Mouse (Mus musculus) intestine, postnatal 0 days (tissue): ENCODE data around the gene Tmcc1. TPM values are rescaled to one million over a fixed set of nuclear protein-coding genes. Genes with fewer than 3 reads are reported as not detected.

Experiments
- ATAC-seq: fragments of 200-750 bp; cut with Nextera tagmentation; 2 replicates; pipeline ENCODE4 v1.8.0; 2017; ENCODE audit warnings: mild to moderate bottlenecking, moderate TSS enrichment, moderate library complexity
- H3K27ac ChIP-seq: fragments of 300-500 bp; sonication (generic); 2 replicates; pipeline ENCODE4 v1.5.1; 2014; ENCODE audit warnings: mild to moderate bottlenecking, low read depth, low read length, moderate library complexity
- H3K27me3 ChIP-seq: fragments of 300-500 bp; sonication (generic); replicated peaks from 2 replicates; pipeline ENCODE4 v1.6.1; 2014; ENCODE audit warnings: low read length, mixed read lengths; ENCODE audit not compliant: control insufficient read depth, insufficient read depth
- H3K36me3 ChIP-seq: fragments of 300-500 bp; sonication (generic); 2 replicates; pipeline ENCODE4 v1.6.1; 2014; ENCODE audit warnings: mild to moderate bottlenecking, moderate library complexity; ENCODE audit not compliant: control insufficient read depth, insufficient read depth
- H3K4me1 ChIP-seq: fragments of 300-500 bp; sonication (generic); replicated peaks from 2 replicates; pipeline ENCODE4 v1.6.1; 2014; ENCODE audit warnings: antibody characterized with exemption, low read length, mixed read lengths; ENCODE audit not compliant: control insufficient read depth, insufficient read depth
- H3K4me2 ChIP-seq: fragments of 300-500 bp; sonication (generic); replicated peaks from 2 replicates; pipeline ENCODE4 v1.6.1; 2014; ENCODE audit warnings: low read depth, mild to moderate bottlenecking, moderate library complexity
- H3K4me3 ChIP-seq: fragments of 300-500 bp; sonication (generic); 2 replicates; pipeline ENCODE4 v1.5.1; 2014; ENCODE audit warnings: low read depth, low read length
- H3K9ac ChIP-seq: fragments of 300-500 bp; sonication (generic); 2 replicates; pipeline ENCODE4 v1.6.1; 2014; ENCODE audit warnings: mild to moderate bottlenecking, low read depth, low read length
- H3K9me3 ChIP-seq: fragments of 300-500 bp; sonication (generic); 2 replicates; pipeline ENCODE4 v1.6.1; 2016; ENCODE audit warnings: mixed run types; ENCODE audit not compliant: control insufficient read depth
- CTCF ChIP-seq: sonication (generic); IDR thresholded peaks from 2 replicates; pipeline ENCODE4 v1.5.1; 2016; ENCODE audit warnings: low read depth, mild to moderate bottlenecking, control low read depth, antibody characterized with exemption, moderate library complexity
- WGBS: fragments of 180-500 bp; shearing (Covaris S2); extraction: QIAGEN DNeasy Blood & Tissue Kit; methylation state at CpG from one replicate; pipeline ENCODE4 v1.1.7; 2014; 5-methylcytosine and 5-hydroxymethylcytosine counted together
- polyA plus RNA-seq: library from polyadenylated mRNA; unstranded; fragments of >200 nt; fragmentation: Nextera tagmentation; extraction: Ambion mirVana; gene quantifications from 2 replicates; pipeline ENCODE4 v1.2.1, GENCODE M21; 2015

The Tmcc1 gene
- polyA plus RNA-seq, 1 experiment from 2014 or later: 8.0 TPM

DNA sequence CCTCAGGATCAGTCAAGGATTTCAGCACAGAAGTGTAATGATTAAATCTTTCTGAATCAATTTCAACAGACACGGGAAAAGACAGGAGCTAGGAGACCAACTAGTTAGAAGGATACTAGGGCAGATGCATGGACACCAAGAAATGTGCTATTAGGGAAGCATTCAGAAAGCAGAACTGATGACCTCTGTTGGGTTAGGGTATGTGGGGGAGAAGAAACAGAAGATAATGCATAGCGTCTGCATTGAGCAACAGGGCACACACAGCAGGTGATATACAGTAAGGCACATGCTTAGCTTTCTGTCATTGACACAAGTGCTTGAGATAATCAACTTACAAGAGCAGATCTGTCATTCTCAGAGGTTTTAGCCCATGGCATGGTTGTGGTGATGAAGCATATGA lies 95.7 kb downstream of the Tmcc1 start:
- Histone ChIP-seq H3K36me3 (no peaks in the 10 kb centered on the region), H3K27me3 (no peaks in the 10 kb centered on the region), H3K9ac (no peak overlapping the region), H3K4me3 (no peak overlapping the region), H3K27ac (no peak overlapping the region), H3K4me2 (no peak overlapping the region), H3K9me3 (no peaks in the 10 kb centered on the region), H3K4me1 (no peaks in the 10 kb centered on the region)
- no peak for TF ChIP-seq CTCF
- ATAC-seq: no peak
- WGBS: 79% methylated on average over 2 of the region's 2 CpGs

DNA sequence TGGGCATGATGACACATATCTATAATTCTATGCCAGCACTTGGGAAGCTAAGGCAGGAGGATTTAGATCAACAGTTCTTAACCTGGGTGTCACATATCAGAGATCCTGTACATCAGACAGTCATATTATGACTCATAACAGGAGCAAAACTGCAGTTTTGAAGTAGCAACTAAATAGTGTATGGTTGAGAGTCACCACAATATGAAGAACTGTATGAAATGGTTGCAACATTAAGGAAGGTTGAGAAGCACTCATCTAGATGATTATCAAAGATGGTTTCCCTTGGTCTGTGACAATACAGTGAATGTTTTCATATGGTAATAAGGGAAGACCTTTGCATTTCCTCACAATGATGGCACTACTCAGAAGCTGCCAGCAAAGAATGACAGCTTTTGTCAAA lies 103.9 kb downstream of the Tmcc1 start:
- H3K4me1 ChIP-seq: 0 out of 2 replicates have a peak, but pooled peaks cover 2% of the 10 kb centered on the region
- TF ChIP-seq CTCF: no peak
- no peaks in the 10 kb centered on the region for H3K36me3 ChIP-seq
- H3K9ac ChIP-seq: no peak overlapping the region
- H3K9me3 ChIP-seq: no peaks in the 10 kb centered on the region
- no peak overlapping the region for H3K4me2 ChIP-seq
- no peaks in the 10 kb centered on the region for H3K27me3 ChIP-seq
- H3K27ac ChIP-seq: no peak overlapping the region
- ATAC-seq: no peak
- H3K4me3 ChIP-seq: no peak overlapping the region

DNA sequence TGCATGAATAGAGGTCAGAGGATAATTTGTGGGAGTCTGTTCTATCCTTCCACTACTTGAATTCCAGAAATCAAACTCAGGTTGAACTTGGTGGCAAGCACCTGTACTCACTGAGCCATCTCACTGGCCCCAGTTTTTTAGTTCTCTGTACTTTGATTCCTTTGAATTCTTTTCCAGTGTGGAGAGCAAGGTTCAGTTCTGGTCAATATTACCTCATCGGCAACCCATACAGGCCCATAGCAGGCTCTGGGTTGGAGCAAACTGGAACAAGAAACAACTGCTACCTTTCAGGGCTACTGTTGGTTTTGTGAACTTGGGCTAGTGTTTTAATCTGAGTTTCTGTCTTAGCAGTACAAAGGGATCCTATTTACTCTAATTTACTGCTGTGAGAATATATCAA lies 107.2 kb downstream of the Tmcc1 start:
- Histone ChIP-seq H3K27me3 (no peaks in the 10 kb centered on the region), H3K4me1 (0 out of 2 replicates have a peak, but pooled peaks cover 2% of the 10 kb centered on the region), H3K4me2 (no peak overlapping the region), H3K27ac (no peak overlapping the region), H3K9ac (no peak overlapping the region), H3K4me3 (no peak overlapping the region), H3K9me3 (no peaks in the 10 kb centered on the region), H3K36me3 (no peaks in the 10 kb centered on the region)
- 58% methylated on average over 1 of the region's 1 CpGs for WGBS
- TF ChIP-seq CTCF: no peak
- ATAC-seq: no peak

- Histone ChIP-seq H3K36me3 (no peaks in the 10 kb centered on the region), H3K4me1 (peaks cover 5% of the 10 kb centered on the region; the same call in 1 of the 2 replicates), H3K4me2 (no peak overlapping the region), H3K27ac (no peak overlapping the region), H3K9me3 (no peaks in the 10 kb centered on the region), H3K4me3 (no peak overlapping the region), H3K27me3 (no peaks in the 10 kb centered on the region), H3K9ac (no peak overlapping the region)
- peak; percentile 67 for ATAC-seq
- TF ChIP-seq CTCF: no peak
- WGBS: 60% methylated on average over 1 of the region's 1 CpGs
Observed at GRCm38 (mm10) chr6:116082239-116082638, 111.0 kb downstream of the Tmcc1 start.

DNA sequence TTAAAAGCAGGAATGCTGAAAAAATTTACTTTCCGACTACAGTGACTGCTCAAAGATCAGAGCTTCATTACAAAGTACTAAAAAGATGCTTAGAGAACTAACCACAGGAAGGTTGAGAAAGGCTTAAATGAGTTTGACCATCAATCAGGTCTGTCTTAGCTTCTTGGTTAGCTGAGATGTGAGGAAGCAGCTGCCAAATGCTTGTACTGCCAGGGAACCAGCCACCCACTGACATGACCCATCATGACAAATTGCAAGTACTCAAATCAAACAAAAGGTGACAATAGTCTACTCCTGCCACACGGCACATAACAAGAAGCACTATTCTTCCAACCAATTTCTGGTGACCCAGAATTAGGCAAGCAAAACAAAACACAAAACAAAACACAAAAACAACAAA lies 111.9 kb downstream of the Tmcc1 start:
- Histone ChIP-seq H3K4me3 (no peak overlapping the region), H3K36me3 (no peaks in the 10 kb centered on the region), H3K9me3 (no peaks in the 10 kb centered on the region), H3K4me1 (peaks cover 9% of the 10 kb centered on the region; the same call in 1 of the 2 replicates), H3K27ac (peak overlapping the region; percentile 30; the same call in 1 of the 2 replicates), H3K4me2 (peak overlapping the region; percentile 22; the same call in 1 of the 2 replicates), H3K27me3 (no peaks in the 10 kb centered on the region), H3K9ac (no peak overlapping the region)
- TF ChIP-seq CTCF: no peak
- 81% methylated on average over 2 of the region's 2 CpGs for WGBS
- ATAC-seq: no peak

DNA sequence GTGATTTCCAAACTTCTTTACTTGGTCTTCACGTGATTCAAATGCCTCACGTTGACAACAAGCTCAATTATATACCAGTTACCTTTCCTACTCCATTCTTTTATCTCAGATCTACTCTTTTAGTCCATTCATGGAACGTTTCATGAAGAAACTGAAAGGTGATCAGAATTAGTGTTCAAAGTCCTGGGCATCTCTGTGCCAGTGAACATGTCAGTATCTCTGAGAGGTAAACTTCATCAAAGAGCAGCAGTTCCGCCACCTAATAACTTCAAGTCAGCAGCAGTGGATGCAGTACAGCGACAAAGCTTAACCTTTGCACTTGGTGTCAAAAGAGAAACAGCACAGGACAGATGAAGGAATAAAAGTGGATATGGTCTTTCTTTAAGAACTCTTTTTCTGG lies 112.5 kb downstream of the Tmcc1 start:
- Histone ChIP-seq H3K9me3 (no peaks in the 10 kb centered on the region), H3K9ac (no peak overlapping the region), H3K4me2 (no peak overlapping the region), H3K36me3 (no peaks in the 10 kb centered on the region), H3K4me1 (peaks cover 6% of the 10 kb centered on the region; the same call in 1 of the 2 replicates), H3K4me3 (no peak overlapping the region), H3K27ac (no peak overlapping the region; the same call in 1 of the 2 replicates), H3K27me3 (no peaks in the 10 kb centered on the region)
- 49% methylated on average over 5 of the region's 5 CpGs for WGBS
- ATAC-seq: peak; percentile 70
- no peak for TF ChIP-seq CTCF

DNA sequence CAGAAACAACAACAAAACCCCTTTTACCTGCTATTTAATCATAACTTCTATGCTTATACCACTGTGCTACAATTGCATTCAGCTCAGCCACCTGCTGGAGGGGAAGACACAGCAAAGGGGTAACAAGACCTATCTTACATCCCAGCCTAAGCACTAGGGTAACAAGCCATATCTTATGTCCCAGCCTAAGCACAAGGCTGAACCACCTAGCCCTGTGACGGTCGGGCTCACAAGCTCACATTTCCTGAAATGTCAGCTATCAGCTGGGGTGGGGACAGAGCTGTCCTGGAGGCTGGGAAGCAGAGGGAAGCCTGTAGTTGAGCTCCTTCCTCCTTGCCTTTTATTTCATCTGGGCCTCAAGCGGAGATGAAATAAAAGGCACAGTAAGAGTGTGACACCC lies 115.7 kb downstream of the Tmcc1 start:
- Histone ChIP-seq H3K27ac (peak overlapping the region; percentile 50; the same call in 1 of the 2 replicates), H3K4me2 (no peak overlapping the region), H3K36me3 (no peaks in the 10 kb centered on the region), H3K4me1 (peaks cover 11% of the 10 kb centered on the region; the same call in 1 of the 2 replicates), H3K9me3 (no peaks in the 10 kb centered on the region), H3K27me3 (no peaks in the 10 kb centered on the region), H3K4me3 (no peak overlapping the region), H3K9ac (no peak overlapping the region)
- no peak for TF ChIP-seq CTCF
- ATAC-seq: no peak
- 29% methylated on average over 3 of the region's 3 CpGs for WGBS
